Mouse (Mus musculus) limb, embryonic 14.5 days (tissue): Measurements from ENCODE around the gene Rtel1. TPM values are rescaled to one million over a fixed set of nuclear protein-coding genes. Genes with fewer than 3 reads are reported as not detected.
A peak's percentile ranks its signal among the peaks of the same experiment; 100 is the strongest.

Experiments used
- ATAC-seq: fragments of 200-750 bp; cut with Nextera tagmentation; 2 replicates; pipeline ENCODE4 v1.8.0; 2017; ENCODE audit warnings: low read depth, moderate number of reproducible peaks, moderate TSS enrichment; ENCODE audit not compliant: low FRiP score
- DNase-seq: peaks from one replicate; pipeline ENCODE4 v3.0.0-alpha.2; 2015; ENCODE audit warnings: low spot score
- H3K27ac ChIP-seq: fragments of 300-500 bp; sonication (generic); replicated peaks from 2 replicates; pipeline ENCODE4 v1.5.1; 2014; ENCODE audit warnings: low read depth, mild to moderate bottlenecking, low read length, moderate library complexity, mixed read lengths
- H3K27me3 ChIP-seq: fragments of 300-500 bp; sonication (generic); 2 replicates; pipeline ENCODE4 v1.6.1; 2014; ENCODE audit warnings: low read length, mixed read lengths; ENCODE audit not compliant: control insufficient read depth, insufficient read depth
- H3K36me3 ChIP-seq: fragments of 300-500 bp; sonication (generic); 2 replicates; pipeline ENCODE4 v1.6.1; 2014; ENCODE audit warnings: mild to moderate bottlenecking, low read length, moderate library complexity, mixed read lengths; ENCODE audit not compliant: control insufficient read depth, insufficient read depth
- H3K4me1 ChIP-seq: fragments of 300-500 bp; sonication (generic); 2 replicates; pipeline ENCODE4 v1.6.1; 2014; ENCODE audit warnings: antibody characterized with exemption, low read length, mixed read lengths; ENCODE audit not compliant: control insufficient read depth, insufficient read depth
- H3K4me2 ChIP-seq: fragments of 300-500 bp; sonication (generic); replicated peaks from 2 replicates; pipeline ENCODE4 v1.6.1; 2014; ENCODE audit warnings: low read depth, mild to moderate bottlenecking, low read length, moderate library complexity; ENCODE audit not compliant: severe bottlenecking
- H3K4me3 ChIP-seq: fragments of 300-500 bp; sonication (generic); replicated peaks from 2 replicates; pipeline ENCODE4 v1.5.1; 2014; ENCODE audit warnings: low read length
- H3K9ac ChIP-seq: fragments of 300-500 bp; sonication (generic); 2 replicates; pipeline ENCODE4 v1.6.1; 2014; ENCODE audit warnings: mild to moderate bottlenecking, low read depth, low read length, moderate library complexity; ENCODE audit not compliant: severe bottlenecking
- H3K9me3 ChIP-seq: fragments of 300-500 bp; sonication (generic); 2 replicates; pipeline ENCODE4 v1.6.1; 2016; ENCODE audit warnings: low read length; ENCODE audit not compliant: control insufficient read depth
- POLR2A ChIP-seq: fragments of 200-500 bp; IDR thresholded peaks from 2 replicates; pipeline ENCODE4 v1.8.0; 2012; ENCODE audit warnings: inconsistent platforms, mild to moderate bottlenecking, moderate library complexity, borderline replicate concordance; ENCODE audit not compliant: insufficient read depth, insufficient read length; ENCODE audit errors: extremely low read depth
- WGBS: fragments of 180-500 bp; shearing (Covaris S2); extraction: QIAGEN DNeasy Blood & Tissue Kit; methylation state at CpG from one replicate; pipeline ENCODE4 v1.1.7; 2014; 5-methylcytosine and 5-hydroxymethylcytosine counted together
- polyA plus RNA-seq, 2 experiments: library from polyadenylated mRNA; depleted of rRNA in 1 of 2; stranded (reverse) in 1 of 2; unstranded in 1 of 2; fragments of >200 nt; fragmentation: Nextera tagmentation in 1 of 2; extraction: Ambion mirVana in 1 of 2; gene quantifications; 2 replicates each; pipeline versions ENCODE4 v1.2.1 to v1.2.3; 2012 to 2014

Gene Rtel1
- polyA plus RNA-seq (2012; rRNA removed), result 110 and 130 TPM in 2 replicates
- polyA plus RNA-seq (2014; fragmentation: Nextera tagmentation; extraction: Ambion mirVana), result 49.0 and 53.3 TPM in 2 replicates

DNA sequence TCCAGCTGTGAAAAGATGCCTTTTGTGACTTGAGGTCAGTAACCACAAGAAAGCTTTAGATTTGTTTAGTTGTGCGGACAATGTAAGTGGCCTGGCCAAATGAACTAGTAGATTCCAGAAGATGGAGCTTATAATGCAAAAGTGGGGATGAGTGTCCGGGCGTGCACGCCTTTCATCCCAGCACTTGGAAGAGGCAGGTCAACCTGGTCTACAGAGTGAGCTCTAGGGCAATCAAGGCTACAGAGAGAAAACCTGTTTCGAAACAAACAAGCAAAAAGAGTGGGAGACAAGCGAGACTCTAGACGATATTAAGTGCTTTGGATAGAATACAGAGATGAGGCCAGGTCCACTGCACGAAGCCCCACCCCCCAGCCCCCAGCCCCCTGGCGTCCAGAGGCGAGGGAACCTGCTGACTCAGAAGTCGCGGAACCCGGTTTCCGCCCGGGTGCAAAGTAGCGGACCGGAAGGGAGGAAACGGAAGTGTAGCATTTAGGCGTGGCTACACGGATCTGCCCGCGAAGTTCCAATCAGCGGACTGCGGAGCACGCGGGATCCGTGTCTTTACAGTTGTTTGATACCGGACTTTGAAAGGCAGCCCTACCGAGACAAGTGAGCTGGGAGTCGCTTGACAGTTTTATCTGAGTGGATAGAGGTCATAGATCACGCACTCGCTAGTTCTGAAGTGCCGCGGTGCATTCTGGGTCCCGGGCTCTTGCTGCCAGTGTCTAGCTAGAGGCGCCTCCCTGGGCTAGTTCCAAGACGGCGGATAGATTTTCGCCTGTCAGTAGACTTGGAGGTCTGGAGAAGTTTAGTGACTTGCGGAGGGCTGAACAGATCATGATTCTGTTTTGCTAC lies at the start of gene Rtel1:
Gene Rtel1, plus strand, starts transcription at position 492 of the 855 bp plus-strand sequence.
- TF ChIP-seq POLR2A, result no peak
- peak within 1 kb of the TSS; percentile 66 for H3K4me2 ChIP-seq
- H3K4me1 ChIP-seq, result peaks cover 11% of the 10 kb centered on the region
- DNase-seq (peak; percentile 90), ATAC-seq (peak; percentile 97)
- 0 out of 2 replicates have a peak within 1 kb of the TSS, but pooled peaks have one; percentile 33 for H3K27ac ChIP-seq
- peaks cover 26% of the 10 kb centered on the region for H3K36me3 ChIP-seq
- 7% methylated on average over 40 of the region's 40 CpGs for WGBS
- H3K9ac ChIP-seq, result peak within 1 kb of the TSS; percentile 62
- H3K27me3 ChIP-seq, result peaks cover 13% of the 10 kb centered on the region
- no peaks in the 10 kb centered on the region for H3K9me3 ChIP-seq
- peak within 1 kb of the TSS; percentile 64 for H3K4me3 ChIP-seq

GRCm38 (mm10) chr2:181272092-181272491 lies 47.4 kb upstream of the Rtel1 start:
- Histone ChIP-seq H3K36me3 (peaks cover 65% of the 10 kb centered on the region), H3K4me2 (no peak overlapping the region), H3K4me3 (no peak overlapping the region), H3K9me3 (no peaks in the 10 kb centered on the region), H3K27ac (no peak overlapping the region), H3K9ac (no peak overlapping the region), H3K27me3 (no peaks in the 10 kb centered on the region), H3K4me1 (no peaks in the 10 kb centered on the region)
- TF ChIP-seq POLR2A, result no peak
- no peak for ATAC-seq
- no peak for DNase-seq
- WGBS, result 88% methylated on average over 2 of the region's 2 CpGs

DNA sequence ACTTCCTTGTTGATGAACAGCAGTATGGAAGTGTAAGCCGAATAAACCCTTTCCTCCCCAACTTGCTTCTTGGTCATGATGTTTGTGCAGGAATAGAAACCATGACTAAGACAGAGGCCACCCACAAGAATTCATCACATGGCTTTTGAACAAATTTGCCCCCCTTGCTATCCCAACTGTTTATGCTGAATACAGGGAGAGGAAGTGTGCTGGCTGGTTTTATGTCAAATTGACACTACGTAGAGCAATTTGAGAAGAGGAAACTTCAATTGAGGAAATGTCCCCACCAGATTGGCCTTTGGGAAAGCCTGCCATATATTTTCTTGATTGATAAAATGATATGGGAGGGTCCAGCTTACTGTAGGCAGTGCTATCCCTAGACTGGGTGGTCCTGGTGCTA lies 45.7 kb upstream of the Rtel1 start:
- no peak for DNase-seq
- Histone ChIP-seq H3K9me3 (no peaks in the 10 kb centered on the region), H3K36me3 (peaks cover 64% of the 10 kb centered on the region), H3K4me2 (no peak overlapping the region), H3K27ac (no peak overlapping the region), H3K4me1 (no peaks in the 10 kb centered on the region), H3K9ac (no peak overlapping the region), H3K4me3 (no peak overlapping the region), H3K27me3 (no peaks in the 10 kb centered on the region)
- no peak for ATAC-seq
- no peak for TF ChIP-seq POLR2A
- 100% methylated on average over 2 of the region's 2 CpGs for WGBS

DNA sequence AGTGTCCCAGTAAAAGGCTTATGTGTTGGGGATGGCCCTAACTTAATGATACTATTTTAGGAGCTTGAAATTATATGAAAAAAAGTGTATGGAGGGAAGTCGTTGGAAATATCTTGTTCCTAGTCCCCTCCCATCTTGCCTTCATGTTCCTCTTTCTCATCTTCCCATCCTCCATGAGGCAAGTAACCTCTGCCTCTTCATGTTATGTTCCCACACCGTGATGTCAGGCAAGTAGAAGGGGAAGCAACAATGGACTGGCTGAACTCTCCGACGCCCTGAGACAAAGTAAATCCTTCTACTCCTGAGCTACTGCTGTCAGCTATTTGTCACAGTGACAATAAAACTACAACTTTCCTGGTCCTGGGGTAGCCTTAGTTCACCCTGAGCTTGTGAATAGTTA lies 44.9 kb upstream of the Rtel1 start:
- DNase-seq (no peak), ATAC-seq (no peak)
- H3K9ac ChIP-seq, result no peak overlapping the region
- H3K4me3 ChIP-seq, result no peak overlapping the region
- H3K4me1 ChIP-seq, result no peaks in the 10 kb centered on the region
- peaks cover 69% of the 10 kb centered on the region for H3K36me3 ChIP-seq
- no peaks in the 10 kb centered on the region for H3K27me3 ChIP-seq
- WGBS, result 88% methylated on average over 4 of the region's 4 CpGs
- H3K9me3 ChIP-seq, result no peaks in the 10 kb centered on the region
- H3K4me2 ChIP-seq, result no peak overlapping the region
- no peak for TF ChIP-seq POLR2A
- H3K27ac ChIP-seq, result no peak overlapping the region

DNA sequence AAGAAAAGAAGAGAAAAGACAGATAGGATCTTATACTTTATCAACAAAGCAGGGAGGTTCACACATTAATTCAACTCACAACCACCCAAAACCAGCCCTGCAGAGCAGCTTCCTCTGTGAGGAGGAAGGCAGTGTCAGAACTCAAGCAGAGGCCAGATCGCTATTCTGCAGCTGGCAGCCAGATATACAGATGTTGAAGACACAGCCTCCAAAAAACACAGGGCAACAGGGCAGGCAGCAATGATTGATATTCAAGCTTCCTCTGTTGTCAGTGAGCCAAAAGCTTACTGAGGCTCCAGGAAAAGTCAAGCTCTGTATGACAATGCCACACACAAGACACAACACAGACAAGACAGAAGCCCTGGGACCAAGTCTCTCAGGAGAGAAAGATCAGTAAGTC lies 42.8 kb upstream of the Rtel1 start:
- H3K9me3 ChIP-seq, result no peaks in the 10 kb centered on the region
- no peaks in the 10 kb centered on the region for H3K4me1 ChIP-seq
- 58% methylated on average over 1 of the region's 1 CpGs for WGBS
- H3K4me2 ChIP-seq, result no peak overlapping the region
- no peak overlapping the region for H3K27ac ChIP-seq
- H3K9ac ChIP-seq, result no peak overlapping the region
- TF ChIP-seq POLR2A, result no peak
- no peak overlapping the region for H3K4me3 ChIP-seq
- H3K36me3 ChIP-seq, result peaks cover 50% of the 10 kb centered on the region
- DNase-seq (no peak), ATAC-seq (no peak)
- no peaks in the 10 kb centered on the region for H3K27me3 ChIP-seq
